Mouse (Mus musculus) kidney, adult 2 months (tissue): ENCODE results near the gene Soat2. TPM values are rescaled to one million over a fixed set of nuclear protein-coding genes. Genes with fewer than 3 reads are reported as not detected.

Experiments
- DNase-seq: peaks from one replicate; pipeline ENCODE4 v3.0.0; 2021
- H3K27ac ChIP-seq: fragments of 200-500 bp; 2 replicates; pipeline ENCODE4 v1.5.1; 2012; ENCODE audit warnings: low read depth, low read length, control low read depth, inconsistent platforms; ENCODE audit not compliant: insufficient read depth
- H3K27me3 ChIP-seq: fragments of 200-500 bp; replicated peaks from 2 replicates; pipeline ENCODE4 v1.6.1; 2012; ENCODE audit warnings: mild to moderate bottlenecking, moderate library complexity, low read length, inconsistent platforms; ENCODE audit not compliant: control insufficient read depth, insufficient read depth
- H3K36me3 ChIP-seq: fragments of 200-500 bp; 2 replicates; pipeline ENCODE4 v1.6.1; 2012; ENCODE audit warnings: mild to moderate bottlenecking, moderate library complexity, low read length, inconsistent platforms; ENCODE audit not compliant: control insufficient read depth, insufficient read depth
- H3K4me1 ChIP-seq: fragments of 200-500 bp; 2 replicates; pipeline ENCODE4 v1.6.1; 2011; ENCODE audit warnings: low read length; ENCODE audit not compliant: control insufficient read depth, insufficient read depth
- H3K4me3 ChIP-seq: fragments of 200-500 bp; 2 replicates; pipeline ENCODE4 v1.5.1; 2011; ENCODE audit warnings: mild to moderate bottlenecking, low read depth, low read length, control low read depth; ENCODE audit not compliant: insufficient read depth
- CTCF ChIP-seq: fragments of 200-500 bp; conservative IDR thresholded peaks from 2 replicates; pipeline ENCODE4 v1.5.1; 2011; ENCODE audit warnings: low read depth, mild to moderate bottlenecking, control low read depth, low read length, moderate library complexity, mixed read lengths; ENCODE audit not compliant: insufficient read depth, insufficient read length
- POLR2A ChIP-seq: fragments of 200-500 bp; IDR thresholded peaks from one replicate; pipeline ENCODE4 v1.6.1; 2011; ENCODE audit warnings: low read depth, low read length, control low read depth
- WGBS: fragments of 180-500 bp; shearing (Covaris S2); methylation state at CpG from one replicate; pipeline ENCODE4 v1.1.7; 2018; 5-methylcytosine and 5-hydroxymethylcytosine counted together
- polyA plus RNA-seq: library from polyadenylated mRNA; depleted of rRNA; stranded (reverse); fragments of >200 nt; gene quantifications from 2 replicates; pipeline ENCODE4 v1.2.3, GENCODE M21; 2012

Gene Soat2
- polyA plus RNA-seq, 1 experiment = 1.2 TPM

DNA sequence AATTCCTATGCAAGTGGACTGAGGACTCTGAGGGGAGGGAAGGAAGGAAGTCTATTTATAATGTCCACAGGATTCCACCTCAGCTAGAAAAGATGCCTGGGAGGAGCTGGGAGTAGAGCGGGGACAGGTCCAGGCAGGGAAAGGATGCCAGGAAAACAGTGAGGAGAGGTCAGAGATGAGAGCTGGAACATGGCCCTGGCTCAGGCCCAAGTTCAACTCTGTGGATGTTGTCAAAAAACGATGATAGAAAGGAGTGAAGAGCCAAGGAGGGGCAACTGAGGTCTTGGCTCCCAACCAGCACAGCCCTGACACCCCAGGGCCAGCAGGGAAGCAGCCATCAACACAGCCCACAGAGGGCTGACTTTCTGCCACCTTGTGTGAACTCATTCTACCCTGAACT lies 24.0 kb upstream of the Soat2 start:
- Histone ChIP-seq H3K36me3 (no peaks in the 10 kb centered on the region; the same call in 1 of the 2 replicates), H3K4me3 (no peak overlapping the region), H3K27me3 (no peaks in the 10 kb centered on the region), H3K27ac (peak overlapping the region; percentile 73), H3K4me1 (peaks cover 9% of the 10 kb centered on the region; the same call in 1 of the 2 replicates)
- WGBS = 27% methylated on average over 2 of the region's 2 CpGs
- TF ChIP-seq CTCF = no peak
- no peak for TF ChIP-seq POLR2A
- peak; percentile 89 for DNase-seq

DNA sequence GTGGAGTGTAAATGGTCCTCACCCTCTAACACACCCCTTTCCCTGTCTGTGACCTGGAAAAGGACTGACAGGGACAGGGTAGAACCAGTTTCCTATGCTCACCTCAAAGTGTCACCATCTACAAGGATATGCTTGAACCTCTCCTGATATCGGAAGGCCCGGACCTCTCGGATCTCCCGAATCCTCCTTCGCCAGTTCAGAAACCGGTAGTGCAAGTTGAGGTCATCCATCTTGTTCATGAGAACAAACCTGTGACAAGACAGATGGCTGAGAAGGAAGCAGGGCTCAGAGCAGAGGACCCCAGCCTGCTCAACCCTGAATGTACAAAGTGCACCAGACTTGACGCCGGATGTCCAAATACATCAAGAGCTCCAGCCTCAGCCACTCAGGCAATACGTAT lies 17.0 kb upstream of the Soat2 start:
- H3K4me1 ChIP-seq = 0 out of 2 replicates have a peak, but pooled peaks cover 3% of the 10 kb centered on the region
- WGBS = 72% methylated on average over 9 of the region's 9 CpGs
- H3K4me3 ChIP-seq = no peak overlapping the region
- TF ChIP-seq POLR2A (no peak), CTCF (no peak)
- peak; percentile 59 for DNase-seq
- no peaks in the 10 kb centered on the region for H3K36me3 ChIP-seq
- no peaks in the 10 kb centered on the region for H3K27me3 ChIP-seq
- H3K27ac ChIP-seq = no peak overlapping the region

DNA sequence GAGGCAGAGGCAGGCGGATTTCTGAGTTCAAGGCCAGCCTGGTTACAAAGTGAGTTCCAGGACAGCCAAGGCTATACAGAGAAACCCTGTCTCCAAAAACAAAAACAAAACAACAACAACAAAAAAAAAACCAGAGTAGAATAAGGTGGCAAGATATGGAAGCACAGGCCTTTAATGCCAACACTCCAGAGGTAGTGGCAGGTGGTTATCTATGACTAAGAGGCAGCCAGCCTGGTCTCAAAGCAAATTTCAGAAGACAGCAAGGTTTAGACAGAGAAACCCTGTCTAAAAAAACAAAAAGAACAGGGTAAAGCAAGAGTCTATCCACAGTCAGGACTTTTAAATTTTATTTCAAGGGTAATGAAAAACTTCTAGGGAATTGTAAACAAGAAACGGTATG lies 15.6 kb upstream of the Soat2 start:
- H3K27me3 ChIP-seq = no peaks in the 10 kb centered on the region
- H3K4me1 ChIP-seq = 0 out of 2 replicates have a peak, but pooled peaks cover 3% of the 10 kb centered on the region
- H3K36me3 ChIP-seq = no peaks in the 10 kb centered on the region
- no peak overlapping the region for H3K27ac ChIP-seq
- no peak overlapping the region for H3K4me3 ChIP-seq
- TF ChIP-seq POLR2A = no peak
- no peak for TF ChIP-seq CTCF
- WGBS = 82% methylated on average over 2 of the region's 2 CpGs
- DNase-seq = no peak

DNA sequence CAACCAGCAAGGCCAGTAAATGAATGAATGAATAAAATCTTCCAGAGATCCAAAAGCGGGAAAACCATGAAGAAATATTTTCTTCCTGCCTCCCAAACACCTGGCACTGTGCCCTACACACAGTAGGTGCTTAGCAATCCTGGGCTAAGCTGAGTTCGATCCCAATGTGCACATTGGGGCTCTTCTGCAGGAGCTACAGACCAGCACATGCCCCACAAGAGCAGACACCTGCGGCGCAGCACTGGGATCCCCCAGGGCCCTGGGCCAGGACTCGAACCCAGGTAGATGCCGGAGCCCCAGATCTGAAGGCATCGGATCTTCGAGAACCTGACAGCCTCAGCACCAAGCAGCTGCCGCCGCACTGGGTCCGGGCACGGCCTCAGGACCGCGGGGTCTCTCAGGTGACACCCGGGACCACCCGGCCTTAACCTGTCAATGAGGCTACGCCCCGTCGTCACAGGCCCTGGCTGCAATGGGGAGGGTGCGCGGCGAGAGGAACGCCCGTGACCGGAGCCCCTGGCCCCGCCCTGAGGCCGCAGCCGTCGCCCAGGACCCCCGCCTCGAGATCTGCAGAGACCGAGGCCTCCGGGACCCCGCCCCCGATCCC lies 14.7 kb upstream of the Soat2 start:
- under 1% methylated on average over 35 of the region's 35 CpGs for WGBS

DNA sequence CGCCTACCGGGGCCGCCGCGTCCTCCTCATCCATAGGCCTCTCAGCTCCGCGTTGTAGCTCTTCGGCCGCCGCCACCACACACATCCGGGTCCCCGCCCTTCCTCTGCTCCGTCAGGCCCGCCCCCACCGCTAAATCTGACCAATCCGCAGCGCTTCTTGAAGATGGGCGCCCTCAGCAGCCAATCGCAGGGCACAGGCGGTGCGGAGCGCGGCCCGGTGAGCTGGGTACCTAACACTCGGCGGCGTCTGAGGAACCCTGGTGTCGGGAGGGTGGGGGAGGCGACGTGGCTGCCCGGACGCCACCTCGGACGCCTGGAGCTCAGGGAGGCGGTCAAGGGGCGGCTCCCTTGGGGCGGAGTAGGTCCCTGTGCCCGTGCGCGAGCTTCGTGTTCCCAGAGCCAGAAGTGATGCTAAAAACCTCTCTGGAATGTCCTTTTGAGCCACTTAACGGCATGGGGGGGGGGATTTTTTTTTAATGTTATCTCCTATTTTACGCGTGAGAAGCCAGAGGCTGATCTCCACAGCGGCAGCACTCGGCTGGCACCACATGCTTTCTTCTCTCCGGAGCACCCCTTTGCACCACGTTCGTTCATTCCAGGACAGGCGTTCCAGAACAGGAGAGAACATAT lies 14.1 kb upstream of the Soat2 start, which contains the start of gene Spryd3:
Gene Spryd3 (minus strand): TSS at position 106 of the 630 bp plus-strand sequence.
- TF ChIP-seq CTCF (no peak), POLR2A (no peak)
- Histone ChIP-seq H3K27ac (no peak within 1 kb of the TSS), H3K36me3 (no peaks in the 10 kb centered on the region), H3K27me3 (no peaks in the 10 kb centered on the region), H3K4me1 (0 out of 2 replicates have a peak, but pooled peaks cover 3% of the 10 kb centered on the region), H3K4me3 (peak within 1 kb of the TSS; percentile 69)
- under 1% methylated on average over 50 of the region's 50 CpGs for WGBS
- DNase-seq = peak; percentile 99

More for the DNA sequence above, 14.7 kb upstream of the Soat2 start:
- Histone ChIP-seq H3K27me3 (no peaks in the 10 kb centered on the region), H3K27ac (no peak overlapping the region), H3K4me1 (0 out of 2 replicates have a peak, but pooled peaks cover 3% of the 10 kb centered on the region), H3K4me3 (peak overlapping the region; percentile 69), H3K36me3 (no peaks in the 10 kb centered on the region)
- TF ChIP-seq POLR2A (no peak), CTCF (no peak)
- DNase-seq = no peak

DNA sequence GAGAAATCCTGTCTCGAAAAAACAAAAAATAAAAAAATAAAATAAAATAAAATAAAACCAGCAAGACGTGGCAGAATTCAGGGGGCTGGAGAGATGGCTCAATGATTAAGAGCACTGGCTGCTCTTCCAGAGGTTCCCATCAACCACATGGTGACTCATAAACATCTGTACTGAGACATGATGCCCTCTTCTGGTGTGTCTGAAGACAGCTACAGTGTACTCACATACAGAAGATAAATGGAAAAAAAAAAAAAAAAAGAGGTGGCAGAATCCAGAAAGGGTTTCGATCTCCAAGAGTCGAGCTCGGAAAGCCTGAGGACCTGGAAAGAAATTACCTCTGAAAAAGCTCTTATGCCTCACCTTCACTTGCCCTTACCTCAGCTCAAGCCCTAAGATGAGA lies 9.2 kb upstream of the Soat2 start:
- no peaks in the 10 kb centered on the region for H3K36me3 ChIP-seq
- 92% methylated on average over 5 of the region's 5 CpGs for WGBS
- DNase-seq = no peak
- TF ChIP-seq CTCF = no peak
- TF ChIP-seq POLR2A = no peak
- H3K27ac ChIP-seq = no peak overlapping the region
- H3K4me3 ChIP-seq = no peak overlapping the region
- H3K27me3 ChIP-seq = no peaks in the 10 kb centered on the region
- H3K4me1 ChIP-seq = 0 out of 2 replicates have a peak, but pooled peaks cover 3% of the 10 kb centered on the region
